Mouse (Mus musculus) neural tube, embryonic 15.5 days (tissue): ENCODE data around the gene Pym1. TPM values are rescaled to one million over a fixed set of nuclear protein-coding genes. Genes with fewer than 3 reads are reported as not detected.
"Not testable (repeated sequence)": the region's sequence is repeated elsewhere in the genome, so short reads cannot be mapped to it uniquely, and the experiment has no call there.

Experiments used
- ATAC-seq: fragments of 200-750 bp; cut with Nextera tagmentation; 2 replicates; pipeline ENCODE4 v1.8.0; 2017; ENCODE audit warnings: mild to moderate bottlenecking, moderate TSS enrichment, moderate library complexity; ENCODE audit not compliant: low FRiP score
- H3K27ac ChIP-seq: fragments of 300-500 bp; sonication (generic); replicated peaks from 2 replicates; pipeline ENCODE4 v1.5.1; 2015; ENCODE audit warnings: mild to moderate bottlenecking, inconsistent platforms
- H3K27me3 ChIP-seq: fragments of 300-500 bp; sonication (generic); replicated peaks from 2 replicates; pipeline ENCODE4 v1.6.1; 2015; ENCODE audit warnings: inconsistent platforms
- H3K36me3 ChIP-seq: fragments of 300-500 bp; sonication (generic); 2 replicates; pipeline ENCODE4 v1.6.1; 2015; ENCODE audit warnings: inconsistent platforms
- H3K4me1 ChIP-seq: fragments of 300-500 bp; sonication (generic); 2 replicates; pipeline ENCODE4 v1.6.1; 2015; ENCODE audit warnings: inconsistent platforms
- H3K4me2 ChIP-seq: fragments of 300-500 bp; sonication (generic); 2 replicates; pipeline ENCODE4 v1.6.1; 2015; ENCODE audit warnings: inconsistent platforms, mild to moderate bottlenecking, moderate library complexity
- H3K4me3 ChIP-seq: fragments of 300-500 bp; sonication (generic); replicated peaks from 2 replicates; pipeline ENCODE4 v1.5.1; 2015; ENCODE audit warnings: mild to moderate bottlenecking, inconsistent platforms
- H3K9ac ChIP-seq: fragments of 300-500 bp; sonication (generic); replicated peaks from 2 replicates; pipeline ENCODE4 v1.6.1; 2015; ENCODE audit warnings: mild to moderate bottlenecking, inconsistent platforms
- H3K9me3 ChIP-seq: fragments of 300-500 bp; sonication (generic); replicated peaks from 2 replicates; pipeline ENCODE4 v1.6.1; 2016; ENCODE audit warnings: inconsistent platforms
- WGBS: fragments of 180-500 bp; shearing (Covaris S2); methylation state at CpG from one replicate; pipeline ENCODE4 v1.1.7; 2015; ENCODE audit warnings: mixed read lengths; 5-methylcytosine and 5-hydroxymethylcytosine counted together
- polyA plus RNA-seq: library from polyadenylated mRNA; unstranded; fragments of >200 nt; fragmentation: Nextera tagmentation; extraction: Ambion mirVana; gene quantifications from 2 replicates; pipeline ENCODE4 v1.2.1, GENCODE M21; 2015

The Pym1 gene
- polyA plus RNA-seq = 41.7 and 42.7 TPM in 2 replicates

DNA sequence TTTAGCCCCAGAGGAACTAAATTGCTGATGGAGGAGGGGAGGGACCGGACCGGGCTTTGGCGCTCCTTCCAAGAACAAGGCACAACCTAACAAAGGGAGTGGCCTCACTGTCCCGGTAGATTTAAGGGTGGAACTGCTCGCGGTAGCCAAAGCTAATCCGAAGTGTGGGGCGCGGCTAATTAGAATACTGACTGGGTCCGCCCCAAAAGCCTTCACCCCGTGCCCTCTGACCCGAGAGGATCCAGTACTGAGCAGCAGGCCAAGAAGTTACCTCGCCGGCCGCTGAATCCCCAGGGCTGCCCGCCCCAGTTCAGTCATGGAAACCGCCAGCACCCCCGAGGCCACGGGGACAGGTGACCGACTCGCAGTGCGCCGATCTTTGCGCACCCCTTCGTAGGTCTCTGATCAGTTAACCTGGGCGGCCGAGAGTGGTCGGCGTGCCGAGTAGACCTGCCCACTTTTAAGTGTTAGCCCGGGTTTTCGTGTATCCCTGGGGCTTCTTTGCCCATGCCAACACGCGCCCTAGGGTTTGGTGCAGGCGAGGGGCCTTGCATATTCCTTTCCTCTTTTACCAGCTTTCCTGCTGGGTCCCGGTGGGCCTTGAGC is at the start of gene Pym1:
Gene Pym1, plus strand, starts transcription at position 244 of the 606 bp plus-strand sequence.
- Histone ChIP-seq H3K4me2 (peak within 1 kb of the TSS; percentile 83), H3K36me3 (no peaks in the 10 kb centered on the region), H3K9ac (peak within 1 kb of the TSS; percentile 74), H3K27ac (peak within 1 kb of the TSS; percentile 86), H3K4me1 (peaks cover 47% of the 10 kb centered on the region), H3K9me3 (no peaks in the 10 kb centered on the region), H3K27me3 (peaks cover 27% of the 10 kb centered on the region), H3K4me3 (peak within 1 kb of the TSS; percentile 61)
- ATAC-seq = peak; percentile 52
- WGBS = under 1% methylated on average over 36 of the region's 36 CpGs

GRCm38 (mm10) chr10:128699006-128699405 is 48.7 kb upstream of the Pym1 start:
- no peaks in the 10 kb centered on the region for H3K27me3 ChIP-seq
- no peak overlapping the region for H3K27ac ChIP-seq
- no peaks in the 10 kb centered on the region for H3K9me3 ChIP-seq
- no peak overlapping the region for H3K4me2 ChIP-seq
- WGBS = 94% methylated on average over 5 of the region's 5 CpGs
- no peaks in the 10 kb centered on the region for H3K36me3 ChIP-seq
- H3K9ac ChIP-seq = no peak overlapping the region
- H3K4me3 ChIP-seq = no peak overlapping the region
- ATAC-seq = no peak
- H3K4me1 ChIP-seq = peaks cover 22% of the 10 kb centered on the region

GRCm38 (mm10) chr10:128699611-128700010 is 48.1 kb upstream of the Pym1 start:
- no peak overlapping the region for H3K4me3 ChIP-seq
- no peaks in the 10 kb centered on the region for H3K36me3 ChIP-seq
- ATAC-seq = no peak
- no peaks in the 10 kb centered on the region for H3K27me3 ChIP-seq
- no peak overlapping the region for H3K4me2 ChIP-seq
- peaks cover 23% of the 10 kb centered on the region for H3K4me1 ChIP-seq
- WGBS = 85% methylated on average over 11 of the region's 11 CpGs
- H3K9ac ChIP-seq = no peak overlapping the region
- H3K9me3 ChIP-seq = no peaks in the 10 kb centered on the region
- H3K27ac ChIP-seq = no peak overlapping the region

DNA sequence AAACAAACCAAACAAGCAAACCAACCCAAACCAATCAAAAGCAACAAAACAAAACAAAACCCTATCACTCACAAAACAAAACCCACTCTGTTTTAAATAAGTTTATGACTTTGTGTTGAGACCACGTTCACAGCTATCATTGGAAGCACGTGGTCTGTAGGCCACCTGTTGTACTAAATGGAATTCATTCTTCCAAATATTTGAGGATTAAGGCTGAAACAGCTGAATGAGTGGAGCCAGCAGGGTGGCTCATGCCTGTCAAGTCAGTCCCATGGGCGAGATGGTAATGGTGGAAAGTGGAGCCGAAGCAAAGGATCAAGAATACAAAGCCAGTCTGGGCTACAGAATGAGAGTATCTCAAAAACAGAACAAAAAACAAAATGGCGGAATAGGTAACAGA is 47.0 kb upstream of the Pym1 start:
- Histone ChIP-seq H3K4me1 (peaks cover 22% of the 10 kb centered on the region), H3K27ac (no peak overlapping the region), H3K27me3 (no peaks in the 10 kb centered on the region), H3K36me3 (no peaks in the 10 kb centered on the region), H3K9ac (no peak overlapping the region), H3K4me3 (no peak overlapping the region), H3K9me3 (no peaks in the 10 kb centered on the region), H3K4me2 (no peak overlapping the region)
- 95% methylated on average over 5 of the region's 5 CpGs for WGBS
- ATAC-seq = no peak

- peaks cover 20% of the 10 kb centered on the region for H3K4me1 ChIP-seq
- H3K27ac ChIP-seq = no peak overlapping the region
- no peak overlapping the region for H3K9ac ChIP-seq
- no peaks in the 10 kb centered on the region for H3K36me3 ChIP-seq
- WGBS = 78% methylated on average over 6 of the region's 6 CpGs
- H3K27me3 ChIP-seq = no peaks in the 10 kb centered on the region
- no peak overlapping the region for H3K4me2 ChIP-seq
- ATAC-seq = no peak
- H3K4me3 ChIP-seq = no peak overlapping the region
- H3K9me3 ChIP-seq = no peaks in the 10 kb centered on the region
These were observed 45.2 kb upstream of the Pym1 start for GRCm38 (mm10) chr10:128702328-128703007.

GRCm38 (mm10) chr10:128703895-128704294 is 43.8 kb upstream of the Pym1 start, which contains the start of gene Pmel:
TSS of gene Pmel (plus strand) at chr10:128704195.
- no peaks in the 10 kb centered on the region for H3K36me3 ChIP-seq
- peaks cover 20% of the 10 kb centered on the region for H3K4me1 ChIP-seq
- no peaks in the 10 kb centered on the region for H3K27me3 ChIP-seq
- peak within 1 kb of the TSS; percentile 83 for H3K27ac ChIP-seq
- H3K4me3 ChIP-seq = peak within 1 kb of the TSS; percentile 75
- no peaks in the 10 kb centered on the region for H3K9me3 ChIP-seq
- 22% methylated on average over 4 of the region's 4 CpGs for WGBS
- H3K4me2 ChIP-seq = peak within 1 kb of the TSS; percentile 96
- ATAC-seq = no peak
- peak within 1 kb of the TSS; percentile 57 for H3K9ac ChIP-seq

- peak within 1 kb of the TSS; percentile 96 for H3K4me2 ChIP-seq
- H3K9ac ChIP-seq = peak within 1 kb of the TSS; percentile 57
- no peaks in the 10 kb centered on the region for H3K9me3 ChIP-seq
- peak; percentile 94 for ATAC-seq
- H3K27me3 ChIP-seq = no peaks in the 10 kb centered on the region
- H3K4me1 ChIP-seq = peaks cover 20% of the 10 kb centered on the region
- under 1% methylated on average over 62 of the region's 62 CpGs for WGBS
- H3K27ac ChIP-seq = peak within 1 kb of the TSS; percentile 83
- H3K4me3 ChIP-seq = peak within 1 kb of the TSS; percentile 75
- no peaks in the 10 kb centered on the region for H3K36me3 ChIP-seq
These were observed 43.0 kb upstream of the Pym1 start, which contains the start of gene Cdk2 for GRCm38 (mm10) chr10:128704491-128705316. TSS of gene Cdk2 (minus strand) at chr10:128705031.

DNA sequence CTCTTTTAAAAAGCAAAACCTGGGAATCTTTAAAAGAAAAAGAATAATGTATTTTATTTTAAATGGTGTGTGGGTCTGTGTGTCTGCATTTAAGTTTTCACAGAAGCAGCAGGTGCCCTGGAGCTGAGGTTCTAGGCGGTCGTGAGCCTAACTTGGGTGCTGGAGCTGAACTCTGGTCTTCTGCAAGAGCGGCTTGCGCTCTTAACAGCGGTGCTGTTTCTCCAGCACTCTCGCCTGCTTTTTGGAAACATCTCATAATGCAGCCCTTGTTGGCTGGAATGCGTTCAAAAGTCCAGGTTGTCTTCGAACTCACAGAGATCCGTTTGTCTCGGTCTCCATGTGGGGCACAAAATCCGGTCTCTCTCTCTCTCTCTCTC is 42.4 kb upstream of the Pym1 start:
- ATAC-seq = peak; percentile 29; the same call in 1 of the 2 replicates
- WGBS = 9% methylated on average over 11 of the region's 11 CpGs
- no peak overlapping the region; the same call in 1 of the 2 replicates for H3K9ac ChIP-seq

GRCm38 (mm10) chr10:128711318-128711717 is 36.4 kb upstream of the Pym1 start:
- not testable (repeated sequence) for H3K4me3 ChIP-seq, H3K4me1 ChIP-seq, H3K9ac ChIP-seq, H3K27me3 ChIP-seq, H3K27ac ChIP-seq, ATAC-seq, H3K4me2 ChIP-seq, H3K36me3 ChIP-seq, H3K9me3 ChIP-seq
- 96% methylated on average over 7 of the region's 7 CpGs for WGBS

More for the DNA sequence above, 42.4 kb upstream of the Pym1 start:
- Histone ChIP-seq H3K36me3 (no peaks in the 10 kb centered on the region), H3K9me3 (no peaks in the 10 kb centered on the region), H3K27ac (no peak overlapping the region), H3K4me1 (peaks cover 20% of the 10 kb centered on the region), H3K4me3 (peak overlapping the region; percentile 75), H3K4me2 (peak overlapping the region; percentile 96), H3K27me3 (no peaks in the 10 kb centered on the region)

DNA sequence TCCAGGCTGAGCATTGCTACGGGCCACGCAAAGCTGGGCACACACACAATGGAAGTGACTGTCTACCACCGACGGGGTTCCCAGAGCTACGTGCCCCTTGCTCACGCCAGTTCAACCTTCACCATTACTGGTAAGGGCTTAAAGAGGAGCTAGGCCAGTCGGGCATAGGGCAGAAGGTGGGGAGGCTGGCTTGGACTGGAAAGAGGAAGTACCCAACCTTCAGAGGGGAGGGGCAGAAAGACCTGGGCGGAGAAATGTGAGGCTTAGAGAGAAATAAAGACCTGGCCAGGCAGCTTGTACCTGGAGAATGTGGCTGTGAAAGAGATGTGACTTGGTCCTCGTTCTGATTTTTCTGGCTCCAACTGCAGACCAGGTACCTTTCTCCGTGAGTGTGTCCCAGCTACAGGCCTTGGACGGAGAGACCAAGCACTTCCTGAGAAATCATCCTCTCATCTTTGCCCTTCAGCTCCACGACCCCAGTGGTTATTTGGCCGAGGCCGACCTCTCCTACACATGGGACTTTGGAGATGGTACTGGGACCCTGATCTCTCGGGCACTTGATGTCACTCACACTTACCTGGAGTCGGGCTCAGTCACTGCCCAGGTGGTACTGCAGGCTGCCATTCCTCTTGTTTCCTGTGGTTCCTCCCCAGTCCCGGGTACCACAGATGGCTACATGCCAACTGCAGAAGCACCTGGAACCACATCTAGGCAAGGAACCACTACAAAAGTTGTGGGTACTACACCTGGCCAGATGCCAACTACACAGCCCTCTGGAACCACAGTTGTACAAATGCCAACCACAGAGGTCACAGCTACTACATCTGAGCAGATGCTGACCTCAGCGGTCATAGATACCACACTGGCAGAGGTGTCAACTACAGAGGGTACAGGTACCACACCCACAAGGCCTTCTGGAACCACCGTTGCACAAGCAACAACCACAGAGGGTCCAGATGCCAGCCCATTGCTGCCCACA is 31.8 kb upstream of the Pym1 start:
- no peak overlapping the region for H3K9ac ChIP-seq
- H3K4me1 ChIP-seq = no peaks in the 10 kb centered on the region
- H3K4me2 ChIP-seq = no peak overlapping the region
- H3K36me3 ChIP-seq = no peaks in the 10 kb centered on the region
- H3K9me3 ChIP-seq = no peaks in the 10 kb centered on the region
- H3K27me3 ChIP-seq = no peaks in the 10 kb centered on the region
- no peak for ATAC-seq
- 90% methylated on average over 19 of the region's 19 CpGs for WGBS
- no peak overlapping the region for H3K27ac ChIP-seq
- no peak overlapping the region for H3K4me3 ChIP-seq

GRCm38 (mm10) chr10:128725466-128725865 is 22.2 kb upstream of the Pym1 start:
- H3K36me3 ChIP-seq, H3K9me3 ChIP-seq, H3K27me3 ChIP-seq, ATAC-seq, H3K27ac ChIP-seq, H3K9ac ChIP-seq, H3K4me1 ChIP-seq, H3K4me3 ChIP-seq, H3K4me2 ChIP-seq: not testable (repeated sequence)
- WGBS = 83% methylated on average over 4 of the region's 4 CpGs
